Mouse (Mus musculus): Measurements from ENCODE around the gene 1700016K19Rik. TPM values are rescaled to one million over a fixed set of nuclear protein-coding genes. Genes with fewer than 3 reads are reported as not detected.

Gene 1700016K19Rik
- polyA plus RNA-seq, 1 experiment from 2014 or later: 1.5 TPM

- no peak overlapping the region for H3K9ac ChIP-seq
- H3K27ac ChIP-seq: no peak overlapping the region
- peaks cover 42% of the 10 kb centered on the region for H3K4me1 ChIP-seq
- no peak overlapping the region for H3K4me2 ChIP-seq
- no peak overlapping the region for H3K4me3 ChIP-seq
- H3K27me3 ChIP-seq: peaks cover 10% of the 10 kb centered on the region
- WGBS: 84% methylated on average over 6 of the region's 6 CpGs
- ATAC-seq: no peak
- no peaks in the 10 kb centered on the region for H3K36me3 ChIP-seq (ENCODE audit: poor library complexity, severe bottlenecking)
- no peaks in the 10 kb centered on the region for H3K9me3 ChIP-seq (replicated peaks)
These were observed 31.0 kb upstream of the 1700016K19Rik start for GRCm38 (mm10) chr11:75968761-75969160.

GRCm38 (mm10) chr11:75970629-75971028 lies 29.1 kb upstream of the 1700016K19Rik start:
- WGBS: 24% methylated on average over 3 of the region's 3 CpGs
- Histone ChIP-seq H3K4me2 (no peak overlapping the region), H3K4me3 (no peak overlapping the region), H3K27me3 (peaks cover 6% of the 10 kb centered on the region), H3K27ac (no peak overlapping the region), H3K36me3 (ENCODE audit: poor library complexity, severe bottlenecking) (no peaks in the 10 kb centered on the region), H3K9me3 (replicated peaks) (no peaks in the 10 kb centered on the region), H3K9ac (no peak overlapping the region), H3K4me1 (peaks cover 23% of the 10 kb centered on the region)
- ATAC-seq: no peak

GRCm38 (mm10) chr11:75972188-75972587 lies 27.5 kb upstream of the 1700016K19Rik start:
- no peak overlapping the region for H3K9ac ChIP-seq
- no peak for ATAC-seq
- 78% methylated on average over 3 of the region's 3 CpGs for WGBS

GRCm38 (mm10) chr11:75972916-75973567 lies 26.7 kb upstream of the 1700016K19Rik start:
- 0 out of 2 replicates have a peak, but pooled peaks cover 3% of the 10 kb centered on the region for H3K27me3 ChIP-seq
- no peak for ATAC-seq
- no peak overlapping the region for H3K4me3 ChIP-seq
- H3K4me1 ChIP-seq: peaks cover 4% of the 10 kb centered on the region
- no peaks in the 10 kb centered on the region for H3K36me3 ChIP-seq (ENCODE audit: poor library complexity, severe bottlenecking)
- no peaks in the 10 kb centered on the region for H3K9me3 ChIP-seq (replicated peaks)
- no peak overlapping the region for H3K9ac ChIP-seq
- H3K4me2 ChIP-seq: no peak overlapping the region
- H3K27ac ChIP-seq: no peak overlapping the region
- WGBS: 20% methylated on average over 7 of the region's 7 CpGs

More at GRCm38 (mm10) chr11:75972188-75972587, 27.5 kb upstream of the 1700016K19Rik start:
- Histone ChIP-seq H3K4me2 (no peak overlapping the region), H3K4me1 (peaks cover 8% of the 10 kb centered on the region), H3K36me3 (ENCODE audit: poor library complexity, severe bottlenecking) (no peaks in the 10 kb centered on the region), H3K27ac (no peak overlapping the region), H3K9me3 (replicated peaks) (no peaks in the 10 kb centered on the region), H3K4me3 (no peak overlapping the region), H3K27me3 (peaks cover 3% of the 10 kb centered on the region; the same call in 1 of the 2 replicates)

- Histone ChIP-seq H3K4me3 (no peak overlapping the region), H3K9me3 (replicated peaks) (no peaks in the 10 kb centered on the region), H3K4me1 (peaks cover 4% of the 10 kb centered on the region), H3K36me3 (ENCODE audit: poor library complexity, severe bottlenecking) (no peaks in the 10 kb centered on the region), H3K4me2 (no peak overlapping the region), H3K27ac (no peak overlapping the region), H3K27me3 (no peaks in the 10 kb centered on the region), H3K9ac (no peak overlapping the region)
- no peak for ATAC-seq
- 91% methylated on average over 1 of the region's 1 CpGs for WGBS
These were observed 25.7 kb upstream of the 1700016K19Rik start for GRCm38 (mm10) chr11:75973988-75974387.

GRCm38 (mm10) chr11:75976748-75977147 lies 23.0 kb upstream of the 1700016K19Rik start:
- H3K4me3 ChIP-seq: no peak overlapping the region
- no peak for ATAC-seq
- no peak overlapping the region for H3K9ac ChIP-seq
- 80% methylated on average over 8 of the region's 8 CpGs for WGBS
- H3K27ac ChIP-seq: no peak overlapping the region
- no peaks in the 10 kb centered on the region for H3K9me3 ChIP-seq (replicated peaks)
- 0 out of 2 replicates have a peak, but pooled peaks cover 2% of the 10 kb centered on the region for H3K27me3 ChIP-seq
- H3K4me1 ChIP-seq: peaks cover 4% of the 10 kb centered on the region
- H3K4me2 ChIP-seq: no peak overlapping the region
- H3K36me3 ChIP-seq (ENCODE audit: poor library complexity, severe bottlenecking): no peaks in the 10 kb centered on the region

- Histone ChIP-seq H3K27me3 (0 out of 2 replicates have a peak, but pooled peaks cover 2% of the 10 kb centered on the region), H3K9me3 (replicated peaks) (no peaks in the 10 kb centered on the region; the same call in 1 of the 2 replicates), H3K9ac (no peak overlapping the region), H3K27ac (no peak overlapping the region), H3K4me2 (no peak overlapping the region), H3K4me3 (no peak overlapping the region), H3K4me1 (peaks cover 2% of the 10 kb centered on the region), H3K36me3 (ENCODE audit: poor library complexity, severe bottlenecking) (no peaks in the 10 kb centered on the region)
- no peak for ATAC-seq
- WGBS: 89% methylated on average over 6 of the region's 6 CpGs
These were observed 21.7 kb upstream of the 1700016K19Rik start for GRCm38 (mm10) chr11:75978051-75978450.

- H3K36me3 ChIP-seq (ENCODE audit: poor library complexity, severe bottlenecking): no peaks in the 10 kb centered on the region
- no peak overlapping the region for H3K9ac ChIP-seq
- H3K4me3 ChIP-seq: no peak overlapping the region
- no peaks in the 10 kb centered on the region for H3K4me1 ChIP-seq
- H3K27ac ChIP-seq: no peak overlapping the region
- no peak overlapping the region for H3K4me2 ChIP-seq
- 47% methylated on average over 2 of the region's 2 CpGs for WGBS
- no peaks in the 10 kb centered on the region; the same call in 1 of the 2 replicates for H3K9me3 ChIP-seq (replicated peaks)
- 0 out of 2 replicates have a peak, but pooled peaks cover 2% of the 10 kb centered on the region for H3K27me3 ChIP-seq
- ATAC-seq: no peak
These were observed 19.3 kb upstream of the 1700016K19Rik start for GRCm38 (mm10) chr11:75980413-75980812.

- no peak overlapping the region for H3K27ac ChIP-seq
- no peak for ATAC-seq
- no peaks in the 10 kb centered on the region for H3K4me1 ChIP-seq
- 0 out of 2 replicates have a peak, but pooled peaks cover 2% of the 10 kb centered on the region for H3K27me3 ChIP-seq
- no peak overlapping the region for H3K4me2 ChIP-seq
- H3K9me3 ChIP-seq (replicated peaks): no peaks in the 10 kb centered on the region; the same call in 1 of the 2 replicates
- no peaks in the 10 kb centered on the region for H3K36me3 ChIP-seq (ENCODE audit: poor library complexity, severe bottlenecking)
- no peak overlapping the region for H3K4me3 ChIP-seq
- H3K9ac ChIP-seq: no peak overlapping the region
- 74% methylated on average over 4 of the region's 4 CpGs for WGBS
These were observed 16.5 kb upstream of the 1700016K19Rik start for GRCm38 (mm10) chr11:75983194-75983593.

GRCm38 (mm10) chr11:75984581-75984980 lies 15.1 kb upstream of the 1700016K19Rik start:
- no peak overlapping the region for H3K4me2 ChIP-seq
- no peak overlapping the region for H3K4me3 ChIP-seq
- 0 out of 2 replicates have a peak, but pooled peaks cover 2% of the 10 kb centered on the region for H3K27me3 ChIP-seq
- H3K36me3 ChIP-seq (ENCODE audit: poor library complexity, severe bottlenecking): no peaks in the 10 kb centered on the region
- no peak overlapping the region for H3K9ac ChIP-seq
- H3K9me3 ChIP-seq (replicated peaks): no peaks in the 10 kb centered on the region; the same call in 1 of the 2 replicates
- WGBS: 81% methylated on average over 1 of the region's 1 CpGs
- H3K4me1 ChIP-seq: no peaks in the 10 kb centered on the region
- ATAC-seq: no peak
- no peak overlapping the region for H3K27ac ChIP-seq

- H3K27me3 ChIP-seq: no peaks in the 10 kb centered on the region
- H3K27ac ChIP-seq: no peak overlapping the region
- H3K4me1 ChIP-seq: no peaks in the 10 kb centered on the region
- no peak overlapping the region for H3K9ac ChIP-seq
- ATAC-seq: no peak
- no peak overlapping the region for H3K4me3 ChIP-seq
- H3K4me2 ChIP-seq: no peak overlapping the region
- 74% methylated on average over 7 of the region's 7 CpGs for WGBS
- no peaks in the 10 kb centered on the region for H3K36me3 ChIP-seq (ENCODE audit: poor library complexity, severe bottlenecking)
- no peaks in the 10 kb centered on the region; the same call in 1 of the 2 replicates for H3K9me3 ChIP-seq (replicated peaks)
These were observed 13.8 kb upstream of the 1700016K19Rik start for GRCm38 (mm10) chr11:75985948-75986347.

GRCm38 (mm10) chr11:75990965-75991835 lies 8.5 kb upstream of the 1700016K19Rik start:
- 80% methylated on average over 15 of the region's 15 CpGs for WGBS
- ATAC-seq: no peak

More at GRCm38 (mm10) chr11:75990965-75991835, 8.5 kb upstream of the 1700016K19Rik start:
- no peak overlapping the region for H3K4me3 ChIP-seq
- H3K27me3 ChIP-seq: no peaks in the 10 kb centered on the region
- H3K36me3 ChIP-seq (ENCODE audit: poor library complexity, severe bottlenecking): no peaks in the 10 kb centered on the region
- H3K27ac ChIP-seq: no peak overlapping the region
- H3K4me1 ChIP-seq: 0 out of 2 replicates have a peak, but pooled peaks cover 3% of the 10 kb centered on the region
- no peaks in the 10 kb centered on the region for H3K9me3 ChIP-seq (replicated peaks)
- H3K4me2 ChIP-seq: no peak overlapping the region
- no peak overlapping the region for H3K9ac ChIP-seq

All from forebrain, embryonic 13.5 days (tissue).